Mouse (Mus musculus): ENCODE measurements at regions not wholly inside any gene's neighbourhood (a gene's known extent, or its start where the extent isn't known, plus 50 kb on each side); places are given as distances from the start of the nearest gene placed in this dataset.

- TF ChIP-seq CTCF (IDR thresholded peaks at IDR 0.05; ENCODE audit: low read depth) (no peak), EP300 (optimal IDR thresholded peaks at IDR 0.05) (no peak)
Measured at GRCm38 (mm10) chrX:99232331-99232730, 96.4 kb downstream of the Efnb1 start.
